In genomic region chr7:135715642-135716444, GRCm38 (mm10) we compare ENCODE assay signal across 8 mouse cellular contexts. TPM values are rescaled to one million over a fixed set of nuclear protein-coding genes. Genes with fewer than 3 reads are reported as not detected.
A peak's percentile ranks its signal among the peaks of the same experiment; 100 is the strongest.
DNase-seq lines count a peak whose midpoint lies in the region; ATAC-seq and TF ChIP-seq lines count a peak whose summit lies in the region.

TSS of gene Mki67 (minus strand) at chr7:135716361.

- TF ChIP-seq EP300 in stomach, postnatal 0 days (optimal IDR thresholded peaks at IDR 0.05), result no peak

- peak within 1 kb of the TSS; percentile 97 for H3K4me3 ChIP-seq in heart, embryonic 10.5 days
- peak within 1 kb of the TSS; percentile 93 for H3K4me3 ChIP-seq in stomach, postnatal 0 days (ENCODE audit: low read depth, low read length)

- H3K4me1 ChIP-seq in heart, embryonic 10.5 days, result peaks cover 20% of the 10 kb centered on the region
- no peaks in the 10 kb centered on the region for H3K4me1 ChIP-seq in stomach, postnatal 0 days (replicated peaks; ENCODE audit: control insufficient read depth, insufficient read depth)

- TF ChIP-seq POLR2A in brain, embryonic 14.5 days (IDR thresholded peaks at IDR 0.05; ENCODE audit: borderline replicate concordance, extremely low read depth, insufficient read depth, insufficient read length, poor library complexity, severe bottlenecking), result 0 out of 2 replicates have a peak, but pooled peaks have one; percentile 8

- H3K9me3 ChIP-seq in heart, embryonic 10.5 days, result no peaks in the 10 kb centered on the region
- H3K9me3 ChIP-seq in stomach, postnatal 0 days (ENCODE audit: control insufficient read depth, low read length), result no peaks in the 10 kb centered on the region

- ATAC-seq in megakaryocyte-erythroid progenitor cell, adult 5-6 weeks (replicated peaks; ENCODE audit: low FRiP score, low TSS enrichment, poor library complexity, severe bottlenecking), result peak; percentile 42
- peak; percentile 78 for ATAC-seq in stomach, postnatal 0 days (ENCODE audit: low FRiP score, low TSS enrichment)

- peak within 1 kb of the TSS; percentile 84 for H3K4me2 ChIP-seq in stomach, postnatal 0 days (replicated peaks; ENCODE audit: low read depth)

- peaks cover 6% of the 10 kb centered on the region; the same call in 1 of the 2 replicates for H3K36me3 ChIP-seq in heart, embryonic 10.5 days
- no peaks in the 10 kb centered on the region for H3K36me3 ChIP-seq in stomach, postnatal 0 days (ENCODE audit: control insufficient read depth, insufficient read depth, low read length)

- no peaks in the 10 kb centered on the region for H3K27me3 ChIP-seq in heart, embryonic 10.5 days (ENCODE audit: insufficient read depth, poor library complexity, severe bottlenecking)
- H3K27me3 ChIP-seq in stomach, postnatal 0 days (ENCODE audit: control insufficient read depth, insufficient read depth, low read length), result no peaks in the 10 kb centered on the region

- peak within 1 kb of the TSS; percentile 98 for H3K27ac ChIP-seq in heart, embryonic 10.5 days
- H3K27ac ChIP-seq in stomach, postnatal 0 days (replicated peaks), result peak within 1 kb of the TSS; percentile 73

- TF ChIP-seq CTCF in brain, embryonic 14.5 days (IDR thresholded peaks at IDR 0.05; ENCODE audit: borderline replicate concordance, extremely low read depth, insufficient read depth, insufficient read length), result no peak
- TF ChIP-seq CTCF in stomach, postnatal 0 days (IDR thresholded peaks at IDR 0.05; ENCODE audit: low read depth), result no peak

- H3K9ac ChIP-seq in stomach, postnatal 0 days (ENCODE audit: low read length), result peak within 1 kb of the TSS; percentile 83

- under 1% methylated on average over 80 of the region's 82 CpGs for WGBS in heart, embryonic 10.5 days
- under 1% methylated on average over 78 of the region's 82 CpGs for WGBS in stomach, postnatal 0 days

- peak; percentile 20 for DNase-seq in right cerebral cortex, postnatal 4 days
- DNase-seq in right cerebral cortex, adult 18-20 months, result no peak
- DNase-seq in brain, embryonic 14.5 days (ENCODE audit: low read depth), result peak; percentile 45
- no peak for DNase-seq in heart, embryonic 10.5 days (ENCODE audit: low spot score)
- peak; percentile 59 for DNase-seq in kidney, postnatal 10 days
- peak; percentile 57 for DNase-seq in stomach, postnatal 0 days (ENCODE audit: low spot score)
- no peak for DNase-seq in natural killer cell, adult 2 months (ENCODE audit: low spot score in 2 of 2)

RNA-seq across cellular contexts. Expression of gene Mki67, which starts in this region (rescaled TPM):
- polyA plus RNA-seq in brain, embryonic 14.5 days (2012; rRNA removed), result 15.0 and 18.4 TPM in 2 replicates
- 36.1 and 41.1 TPM in 2 replicates for polyA plus RNA-seq in heart, embryonic 10.5 days (2016; fragmentation: Nextera tagmentation; extraction: Ambion mirVana)
- 322 and 382 TPM in 2 replicates for total RNA-seq in megakaryocyte-erythroid progenitor cell, adult 5-6 weeks (2014; fragmentation: Nextera tagmentation)
- 295 and 333 TPM in 2 replicates for total RNA-seq in megakaryocyte-erythroid progenitor cell, adult 5-6 weeks (2017)
- 5.5 and 7.8 TPM in 2 replicates for polyA plus RNA-seq in stomach, postnatal 0 days (2015; fragmentation: Nextera tagmentation; extraction: Ambion mirVana)

Comparison
In these comparisons a context has a peak if more than half of its experiments do, and no peak if none do; other contexts are left out.
1. DNase-seq: peak in right cerebral cortex, postnatal 4 days (single experiment), brain, embryonic 14.5 days (single experiment), kidney, postnatal 10 days (single experiment) and stomach, postnatal 0 days (single experiment); none in right cerebral cortex, adult 18-20 months (single experiment), heart, embryonic 10.5 days (single experiment) and natural killer cell, adult 2 months (0 of 2).